Mouse (Mus musculus): ENCODE measurements around the gene Gli2. TPM values are rescaled to one million over a fixed set of nuclear protein-coding genes. Genes with fewer than 3 reads are reported as not detected.

Gene Gli2
- total RNA-seq, 2 experiments from 2014 or later: not detected

GRCm38 (mm10) chr1:118910693-118911426, 142.6 kb downstream of the Gli2 start:
- ATAC-seq (replicated peaks; ENCODE audit: low FRiP score, poor library complexity, severe bottlenecking): no peak

GRCm38 (mm10) chr1:118909051-118909450, 144.4 kb downstream of the Gli2 start:
- ATAC-seq (replicated peaks; ENCODE audit: low FRiP score, poor library complexity, severe bottlenecking): no peak

- ATAC-seq (replicated peaks; ENCODE audit: low FRiP score, poor library complexity, severe bottlenecking): no peak
Measured at GRCm38 (mm10) chr1:118907574-118907973, 145.8 kb downstream of the Gli2 start.

- no peak for ATAC-seq (replicated peaks; ENCODE audit: low FRiP score, poor library complexity, severe bottlenecking)
Measured at GRCm38 (mm10) chr1:118905319-118905718, 148.1 kb downstream of the Gli2 start.

GRCm38 (mm10) chr1:118904909-118905308, 148.5 kb downstream of the Gli2 start:
- ATAC-seq (replicated peaks; ENCODE audit: low FRiP score, poor library complexity, severe bottlenecking): no peak

GRCm38 (mm10) chr1:118904431-118904830, 149.0 kb downstream of the Gli2 start:
- no peak for ATAC-seq (replicated peaks; ENCODE audit: low FRiP score, poor library complexity, severe bottlenecking)

GRCm38 (mm10) chr1:118903742-118904141, 149.7 kb downstream of the Gli2 start:
- ATAC-seq (replicated peaks; ENCODE audit: low FRiP score, poor library complexity, severe bottlenecking): no peak

GRCm38 (mm10) chr1:118901868-118902586, 151.4 kb downstream of the Gli2 start:
- ATAC-seq (replicated peaks; ENCODE audit: low FRiP score, poor library complexity, severe bottlenecking): no peak

- ATAC-seq (replicated peaks; ENCODE audit: low FRiP score, poor library complexity, severe bottlenecking): no peak
Measured at GRCm38 (mm10) chr1:118898351-118898750, 155.1 kb downstream of the Gli2 start.

GRCm38 (mm10) chr1:118895026-118895762, 158.2 kb downstream of the Gli2 start:
- ATAC-seq (replicated peaks; ENCODE audit: low FRiP score, poor library complexity, severe bottlenecking): no peak

- ATAC-seq (replicated peaks; ENCODE audit: low FRiP score, poor library complexity, severe bottlenecking): no peak
Measured at GRCm38 (mm10) chr1:118891395-118891794, 162.0 kb downstream of the Gli2 start.

- no peak for ATAC-seq (replicated peaks; ENCODE audit: low FRiP score, poor library complexity, severe bottlenecking)
Measured at GRCm38 (mm10) chr1:118890125-118890875, 163.1 kb downstream of the Gli2 start.

- ATAC-seq (replicated peaks; ENCODE audit: low FRiP score, poor library complexity, severe bottlenecking): no peak
Measured at GRCm38 (mm10) chr1:118880781-118881247, 172.6 kb downstream of the Gli2 start.

GRCm38 (mm10) chr1:118878291-118878690, 175.1 kb downstream of the Gli2 start:
- ATAC-seq (replicated peaks; ENCODE audit: low FRiP score, poor library complexity, severe bottlenecking): no peak

GRCm38 (mm10) chr1:118875227-118875626, 178.2 kb downstream of the Gli2 start:
- no peak for ATAC-seq (replicated peaks; ENCODE audit: low FRiP score, poor library complexity, severe bottlenecking)

- ATAC-seq (replicated peaks; ENCODE audit: low FRiP score, poor library complexity, severe bottlenecking): no peak
Measured at GRCm38 (mm10) chr1:118873559-118873958, 179.9 kb downstream of the Gli2 start.

GRCm38 (mm10) chr1:118864735-118865134, 188.7 kb downstream of the Gli2 start:
- ATAC-seq (replicated peaks; ENCODE audit: low FRiP score, poor library complexity, severe bottlenecking): no peak

- no peak for ATAC-seq (replicated peaks; ENCODE audit: low FRiP score, poor library complexity, severe bottlenecking)
Measured at GRCm38 (mm10) chr1:118864031-118864430, 189.4 kb downstream of the Gli2 start.

GRCm38 (mm10) chr1:118858101-118858500, 195.3 kb downstream of the Gli2 start:
- no peak for ATAC-seq (replicated peaks; ENCODE audit: low FRiP score, poor library complexity, severe bottlenecking)

GRCm38 (mm10) chr1:118830658-118831057, 222.8 kb downstream of the Gli2 start:
- ATAC-seq (replicated peaks; ENCODE audit: low FRiP score, poor library complexity, severe bottlenecking): no peak

Data from erythroblast, adult 5-6 weeks (primary cell).